Mouse (Mus musculus) forebrain, embryonic 16.5 days (tissue): ENCODE measurements around the gene Dxo. TPM values are rescaled to one million over a fixed set of nuclear protein-coding genes. Genes with fewer than 3 reads are reported as not detected.

Source experiments
- ATAC-seq: fragments of 200-750 bp; cut with Nextera tagmentation; 2 replicates; pipeline ENCODE4 v1.8.0; 2017; ENCODE audit warnings: mild to moderate bottlenecking, moderate library complexity
- H3K27ac ChIP-seq: fragments of 300-500 bp; sonication (generic); 2 replicates; pipeline ENCODE4 v1.5.1; 2014; ENCODE audit warnings: low read length, control low read depth
- H3K27me3 ChIP-seq: fragments of 300-500 bp; sonication (generic); replicated peaks from 2 replicates; pipeline ENCODE4 v1.6.1; 2014; ENCODE audit warnings: low read length; ENCODE audit not compliant: control insufficient read depth, insufficient read depth
- H3K36me3 ChIP-seq: fragments of 300-500 bp; sonication (generic); 2 replicates; pipeline ENCODE4 v1.6.1; 2014; ENCODE audit not compliant: control insufficient read depth, insufficient read depth
- H3K4me1 ChIP-seq: fragments of 300-500 bp; sonication (generic); replicated peaks from 2 replicates; pipeline ENCODE4 v1.6.1; 2014; ENCODE audit warnings: low read length; ENCODE audit not compliant: control insufficient read depth, insufficient read depth
- H3K4me2 ChIP-seq: fragments of 300-500 bp; sonication (generic); 2 replicates; pipeline ENCODE4 v1.6.1; 2014; ENCODE audit warnings: mild to moderate bottlenecking, low read length, control low read depth
- H3K4me3 ChIP-seq: fragments of 300-500 bp; sonication (generic); replicated peaks from 2 replicates; pipeline ENCODE4 v1.5.1; 2014; ENCODE audit warnings: mild to moderate bottlenecking, low read length, control low read depth
- H3K9ac ChIP-seq: fragments of 300-500 bp; sonication (generic); replicated peaks from 2 replicates; pipeline ENCODE4 v1.6.1; 2014; ENCODE audit warnings: low read depth, low read length, control low read depth
- H3K9me3 ChIP-seq: fragments of 300-500 bp; sonication (generic); 2 replicates; pipeline ENCODE4 v1.6.1; 2016; ENCODE audit warnings: low read length; ENCODE audit not compliant: control insufficient read depth
- WGBS: fragments of 180-500 bp; shearing (Covaris S2); extraction: QIAGEN DNeasy Blood & Tissue Kit; methylation state at CpG from one replicate; pipeline ENCODE4 v1.1.7; 2014; 5-methylcytosine and 5-hydroxymethylcytosine counted together
- microRNA-seq: library from miRNA; unstranded; fragments of <30 nt; microRNA quantifications from one replicate; pipeline ENCODE4, GENCODE M21; 2017
- polyA plus RNA-seq: library from polyadenylated mRNA; unstranded; fragments of >200 nt; fragmentation: Nextera tagmentation; extraction: Ambion mirVana; gene quantifications from 2 replicates; pipeline ENCODE4 v1.2.1, GENCODE M21; 2015

Dxo gene
- polyA plus RNA-seq, 1 experiment from 2014 or later: 75.6 TPM

GRCm38 (mm10) chr17:34885615-34886014 lies 48.8 kb downstream of the Dxo start:
- no peak for ATAC-seq
- Histone ChIP-seq H3K9me3 (no peaks in the 10 kb centered on the region), H3K4me1 (no peaks in the 10 kb centered on the region), H3K4me2 (no peak overlapping the region), H3K36me3 (no peaks in the 10 kb centered on the region), H3K27ac (no peak overlapping the region), H3K27me3 (0 out of 2 replicates have a peak, but pooled peaks cover 3% of the 10 kb centered on the region), H3K9ac (no peak overlapping the region), H3K4me3 (no peak overlapping the region)
- 83% methylated on average over 3 of the region's 3 CpGs for WGBS

- Histone ChIP-seq H3K27ac (no peak overlapping the region), H3K9ac (no peak overlapping the region), H3K36me3 (no peaks in the 10 kb centered on the region), H3K4me2 (no peak overlapping the region), H3K4me3 (no peak overlapping the region), H3K9me3 (no peaks in the 10 kb centered on the region), H3K4me1 (no peaks in the 10 kb centered on the region), H3K27me3 (0 out of 2 replicates have a peak, but pooled peaks cover 3% of the 10 kb centered on the region)
- no peak for ATAC-seq
- 85% methylated on average over 5 of the region's 5 CpGs for WGBS
Measured at GRCm38 (mm10) chr17:34887942-34888341, 51.1 kb downstream of the Dxo start.

Small RNA genes lying within 50 kb of the gene (microRNA-seq; reads per million reads assigned to microRNA genes)
- gene Mir6970 (not detected), gene Mir6971 (3.3 reads per million, percentile 12 among the genes with 10 or more reads in this experiment), gene Mir6972 (not detected)

Other genes with a start within 250 kb of the Dxo start
- gene Gpsm3, start 247.2 kb upstream of the Dxo start, polyA plus RNA-seq: 2.8 and 3.0 TPM in 2 replicates
- gene Pbx2, start 245.8 kb upstream of the Dxo start, polyA plus RNA-seq: 5.3 and 7.6 TPM in 2 replicates
- gene Ager, start 239.2 kb upstream of the Dxo start, polyA plus RNA-seq: 1.5 and 1.6 TPM in 2 replicates
- gene Rnf5, start 233.3 kb upstream of the Dxo start, polyA plus RNA-seq: 292 and 328 TPM in 2 replicates
- gene Agpat1, start 232.8 kb upstream of the Dxo start, polyA plus RNA-seq: 93.7 and 104 TPM in 2 replicates
- gene Egfl8, start 221.0 kb upstream of the Dxo start, polyA plus RNA-seq: 7.0 and 7.5 TPM in 2 replicates
- gene Ppt2, start 208.5 kb upstream of the Dxo start, polyA plus RNA-seq: 16.2 and 17.7 TPM in 2 replicates
- gene Prrt1, start 207.5 kb upstream of the Dxo start, polyA plus RNA-seq: 5.0 and 10.4 TPM in 2 replicates
- gene Fkbpl, start 192.3 kb upstream of the Dxo start, polyA plus RNA-seq: 14.6 and 16.7 TPM in 2 replicates
- 111 and 119 TPM in 2 replicates for gene Atf6b, start 189.9 kb upstream of the Dxo start, polyA plus RNA-seq
- 0.08 and 0.09 TPM in 2 replicates for gene Tnxb, start 166.5 kb upstream of the Dxo start, polyA plus RNA-seq
- gene C4b, start 93.1 kb upstream of the Dxo start, polyA plus RNA-seq: 0.16 TPM in 1 of 2 replicates, not detected in the other
- not detected in 2 replicates for gene Cyp21a1, start 32.5 kb upstream of the Dxo start, polyA plus RNA-seq
- gene Stk19, start 74 bp upstream of the Dxo start, polyA plus RNA-seq: 33.4 and 50.4 TPM in 2 replicates
- 65.6 and 67.5 TPM in 2 replicates for gene Skiv2l, start 13.2 kb downstream of the Dxo start, polyA plus RNA-seq
- 87.5 and 97.7 TPM in 2 replicates for gene Nelfe, start 13.4 kb downstream of the Dxo start, polyA plus RNA-seq
- gene Cfb, start 25.5 kb downstream of the Dxo start, polyA plus RNA-seq: 1.1 and 1.3 TPM in 2 replicates
- 7.1 and 8.0 TPM in 2 replicates for gene Zbtb12, start 42.5 kb downstream of the Dxo start, polyA plus RNA-seq
- gene Gm20547, start 45.0 kb downstream of the Dxo start, polyA plus RNA-seq: 0.29 TPM in 1 of 2 replicates, not detected in the other
- 1.6 and 1.7 TPM in 2 replicates for gene C2, start 61.2 kb downstream of the Dxo start, polyA plus RNA-seq
- 107 and 121 TPM in 2 replicates for gene Ehmt2, start 61.5 kb downstream of the Dxo start, polyA plus RNA-seq
- gene Slc44a4, start 77.4 kb downstream of the Dxo start, polyA plus RNA-seq: 0.09 TPM in 1 of 2 replicates, not detected in the other
- gene Neu1, start 94.2 kb downstream of the Dxo start, polyA plus RNA-seq: 31.8 and 36.8 TPM in 2 replicates
- gene Hspa1b, start 122.2 kb downstream of the Dxo start, polyA plus RNA-seq: 0.14 TPM in 1 of 2 replicates, not detected in the other
- gene Gm20481, start 132.9 kb downstream of the Dxo start, polyA plus RNA-seq: not detected in 2 replicates
- 3.3 and 5.2 TPM in 2 replicates for gene Hspa1a, start 135.1 kb downstream of the Dxo start, polyA plus RNA-seq
- gene Hspa1l, start 135.7 kb downstream of the Dxo start, polyA plus RNA-seq: 1.5 and 1.7 TPM in 2 replicates
- gene Lsm2, start 144.8 kb downstream of the Dxo start, polyA plus RNA-seq: 119 and 121 TPM in 2 replicates
- 81.7 and 85.2 TPM in 2 replicates for gene Vars, start 164.0 kb downstream of the Dxo start, polyA plus RNA-seq
- 0.12 and 0.14 TPM in 2 replicates for gene Vwa7, start 179.6 kb downstream of the Dxo start, polyA plus RNA-seq
- gene Sapcd1, start 191.0 kb downstream of the Dxo start, polyA plus RNA-seq: 2.2 and 2.7 TPM in 2 replicates
- gene Msh5, start 209.7 kb downstream of the Dxo start, polyA plus RNA-seq: 3.1 and 3.4 TPM in 2 replicates
- 79.3 and 85.5 TPM in 2 replicates for gene Clic1, start 212.9 kb downstream of the Dxo start, polyA plus RNA-seq
- gene Ddah2, start 222.0 kb downstream of the Dxo start, polyA plus RNA-seq: 484 and 489 TPM in 2 replicates
- gene Ly6g6c, start 228.4 kb downstream of the Dxo start, polyA plus RNA-seq: not detected in 2 replicates
- 0.24 TPM in 1 of 2 replicates, not detected in the other for gene Mpig6b, start 229.2 kb downstream of the Dxo start, polyA plus RNA-seq
- 11.8 and 12.3 TPM in 2 replicates for gene Ly6g6e, start 239.9 kb downstream of the Dxo start, polyA plus RNA-seq
- gene Ly6g6d, start 241.0 kb downstream of the Dxo start, polyA plus RNA-seq: 1.2 and 1.6 TPM in 2 replicates
- not detected in 2 replicates for gene Ly6g6f, start 248.6 kb downstream of the Dxo start, polyA plus RNA-seq